Mouse (Mus musculus) forebrain, embryonic 15.5 days (tissue): Measurements from ENCODE around the gene Myo1h. TPM values are rescaled to one million over a fixed set of nuclear protein-coding genes. Genes with fewer than 3 reads are reported as not detected.

Source experiments
- ATAC-seq: fragments of 200-750 bp; cut with Nextera tagmentation; replicated peaks from 2 replicates; pipeline ENCODE4 v1.8.0; 2017; ENCODE audit warnings: mild to moderate bottlenecking, moderate TSS enrichment, moderate library complexity
- H3K27ac ChIP-seq: fragments of 300-500 bp; sonication (generic); replicated peaks from 2 replicates; pipeline ENCODE4 v1.5.1; 2015; ENCODE audit warnings: mild to moderate bottlenecking, inconsistent platforms
- H3K27me3 ChIP-seq: fragments of 300-500 bp; sonication (generic); 2 replicates; pipeline ENCODE4 v1.6.1; 2015; ENCODE audit warnings: inconsistent platforms
- H3K36me3 ChIP-seq: fragments of 300-500 bp; sonication (generic); 2 replicates; pipeline ENCODE4 v1.6.1; 2015; ENCODE audit warnings: mild to moderate bottlenecking, inconsistent platforms
- H3K4me1 ChIP-seq: fragments of 300-500 bp; sonication (generic); 2 replicates; pipeline ENCODE4 v1.6.1; 2015; ENCODE audit warnings: inconsistent platforms
- H3K4me2 ChIP-seq: fragments of 300-500 bp; sonication (generic); replicated peaks from 2 replicates; pipeline ENCODE4 v1.6.1; 2015; ENCODE audit warnings: mild to moderate bottlenecking, inconsistent platforms
- H3K4me3 ChIP-seq: fragments of 300-500 bp; sonication (generic); 2 replicates; pipeline ENCODE4 v1.5.1; 2015; ENCODE audit warnings: mild to moderate bottlenecking, inconsistent platforms
- H3K9ac ChIP-seq: fragments of 300-500 bp; sonication (generic); replicated peaks from 2 replicates; pipeline ENCODE4 v1.6.1; 2015; ENCODE audit warnings: mild to moderate bottlenecking, inconsistent platforms
- H3K9me3 ChIP-seq: fragments of 300-500 bp; sonication (generic); 2 replicates; pipeline ENCODE4 v1.6.1; 2016; ENCODE audit warnings: inconsistent platforms
- WGBS: fragments of 180-500 bp; shearing (Covaris S2); methylation state at CpG from one replicate; pipeline ENCODE4 v1.1.7; 2015; ENCODE audit warnings: mixed read lengths; 5-methylcytosine and 5-hydroxymethylcytosine counted together
- polyA plus RNA-seq: library from polyadenylated mRNA; unstranded; fragments of >200 nt; fragmentation: Nextera tagmentation; extraction: Ambion mirVana; gene quantifications from 2 replicates; pipeline ENCODE4 v1.2.1, GENCODE M21; 2015

The Myo1h gene
- polyA plus RNA-seq, 1 experiment from 2014 or later, result 0.57 TPM

DNA sequence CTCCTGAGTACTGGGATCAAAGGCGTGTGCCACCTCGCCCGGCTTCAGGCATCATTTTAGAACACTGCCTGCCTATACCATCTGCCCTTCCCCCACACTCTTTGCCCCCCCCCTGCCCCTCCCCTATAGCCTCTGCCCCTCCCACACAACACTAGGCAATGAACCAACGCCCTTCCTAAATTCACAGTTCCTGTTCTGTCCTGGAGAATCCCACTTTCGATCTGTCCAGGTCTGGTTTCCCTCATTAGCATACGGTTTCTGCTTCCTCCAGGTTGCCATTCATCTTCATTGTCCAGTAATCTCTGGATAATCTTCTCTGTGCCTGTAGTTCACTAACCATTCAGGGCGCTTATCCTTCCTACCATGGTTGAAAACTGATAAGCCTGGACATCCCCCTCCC, 54.6 kb downstream of the Myo1h start:
- ATAC-seq, result no peak
- 83% methylated on average over 7 of the region's 7 CpGs for WGBS

DNA sequence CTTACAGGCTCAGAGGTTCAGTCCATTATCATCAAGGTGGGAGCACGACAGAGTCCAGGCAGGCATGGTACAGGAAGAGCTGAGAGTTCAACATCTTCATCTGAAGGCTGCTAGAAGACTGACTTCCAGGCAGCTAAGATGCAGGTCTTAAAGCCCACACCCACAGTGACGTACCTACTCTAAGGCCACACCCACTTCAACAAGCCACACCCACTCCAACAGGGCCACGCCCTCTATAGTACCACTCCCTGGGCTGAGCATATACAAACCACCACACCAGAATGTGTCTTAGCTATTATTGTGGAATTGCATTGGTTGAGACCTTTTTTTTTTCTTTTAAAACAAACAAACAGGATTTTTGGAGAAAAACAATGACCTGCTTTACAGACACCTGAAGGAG, 56.6 kb downstream of the Myo1h start:
- ATAC-seq, result no peak
- Histone ChIP-seq H3K4me1 (no peaks in the 10 kb centered on the region), H3K36me3 (no peaks in the 10 kb centered on the region), H3K9me3 (no peaks in the 10 kb centered on the region), H3K27ac (no peak overlapping the region), H3K9ac (no peak overlapping the region), H3K4me3 (no peak overlapping the region), H3K27me3 (no peaks in the 10 kb centered on the region), H3K4me2 (no peak overlapping the region)
- WGBS, result 62% methylated on average over 3 of the region's 3 CpGs

More for the DNA sequence above, 54.6 kb downstream of the Myo1h start:
- no peak overlapping the region for H3K9ac ChIP-seq
- H3K9me3 ChIP-seq, result no peaks in the 10 kb centered on the region
- no peaks in the 10 kb centered on the region for H3K4me1 ChIP-seq
- H3K27ac ChIP-seq, result no peak overlapping the region
- no peak overlapping the region for H3K4me3 ChIP-seq
- H3K27me3 ChIP-seq, result no peaks in the 10 kb centered on the region
- H3K4me2 ChIP-seq, result no peak overlapping the region
- no peaks in the 10 kb centered on the region for H3K36me3 ChIP-seq

DNA sequence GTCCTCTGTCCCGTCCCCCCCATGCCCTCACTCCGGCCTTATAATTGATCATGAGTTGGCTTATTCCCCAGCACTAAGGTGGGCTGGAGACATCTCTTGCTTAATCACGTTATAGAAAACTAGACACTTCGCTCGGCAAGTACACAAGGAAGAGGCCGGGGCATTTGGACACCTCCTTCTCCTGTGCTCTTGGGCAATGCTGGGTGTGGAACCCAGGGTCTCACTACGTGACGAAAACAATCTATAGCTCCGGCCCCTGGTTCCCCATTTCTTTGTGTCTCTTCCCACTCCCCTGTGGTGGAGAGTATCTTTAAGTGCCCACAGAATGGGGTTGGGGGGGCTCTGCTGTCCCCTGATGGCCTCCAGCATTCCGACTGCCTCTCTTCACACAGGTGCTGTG, 58.0 kb downstream of the Myo1h start:
- Histone ChIP-seq H3K27me3 (no peaks in the 10 kb centered on the region), H3K9me3 (no peaks in the 10 kb centered on the region), H3K9ac (no peak overlapping the region), H3K4me1 (no peaks in the 10 kb centered on the region), H3K36me3 (no peaks in the 10 kb centered on the region), H3K4me2 (no peak overlapping the region), H3K27ac (no peak overlapping the region), H3K4me3 (no peak overlapping the region)
- no peak for ATAC-seq
- WGBS, result 83% methylated on average over 10 of the region's 10 CpGs

DNA sequence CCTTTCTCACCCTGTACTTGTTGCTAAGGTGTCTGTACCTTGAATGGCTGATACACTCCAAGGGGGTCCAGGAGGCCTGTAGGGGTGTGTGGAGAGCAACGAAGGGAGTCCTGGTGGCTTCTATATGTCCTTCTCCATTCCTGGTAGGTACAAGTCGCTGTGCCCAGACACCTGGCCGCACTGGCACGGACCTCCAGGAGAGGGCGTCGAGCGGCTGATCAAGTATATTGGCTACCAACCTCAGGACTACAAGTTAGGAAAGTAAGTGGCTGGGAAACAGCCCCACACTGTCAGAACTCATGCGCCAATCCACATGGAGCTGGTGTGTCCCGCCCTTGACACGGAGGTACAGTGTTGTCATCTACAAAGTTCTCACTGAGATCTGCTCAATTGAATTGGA, 62.5 kb downstream of the Myo1h start:
- no peak overlapping the region for H3K27ac ChIP-seq
- no peaks in the 10 kb centered on the region for H3K27me3 ChIP-seq
- H3K36me3 ChIP-seq, result no peaks in the 10 kb centered on the region
- ATAC-seq, result no peak
- peaks cover 1% of the 10 kb centered on the region for H3K4me1 ChIP-seq
- H3K9ac ChIP-seq, result no peak overlapping the region
- no peaks in the 10 kb centered on the region for H3K9me3 ChIP-seq
- no peak overlapping the region for H3K4me2 ChIP-seq
- no peak overlapping the region for H3K4me3 ChIP-seq
- 62% methylated on average over 10 of the region's 10 CpGs for WGBS

DNA sequence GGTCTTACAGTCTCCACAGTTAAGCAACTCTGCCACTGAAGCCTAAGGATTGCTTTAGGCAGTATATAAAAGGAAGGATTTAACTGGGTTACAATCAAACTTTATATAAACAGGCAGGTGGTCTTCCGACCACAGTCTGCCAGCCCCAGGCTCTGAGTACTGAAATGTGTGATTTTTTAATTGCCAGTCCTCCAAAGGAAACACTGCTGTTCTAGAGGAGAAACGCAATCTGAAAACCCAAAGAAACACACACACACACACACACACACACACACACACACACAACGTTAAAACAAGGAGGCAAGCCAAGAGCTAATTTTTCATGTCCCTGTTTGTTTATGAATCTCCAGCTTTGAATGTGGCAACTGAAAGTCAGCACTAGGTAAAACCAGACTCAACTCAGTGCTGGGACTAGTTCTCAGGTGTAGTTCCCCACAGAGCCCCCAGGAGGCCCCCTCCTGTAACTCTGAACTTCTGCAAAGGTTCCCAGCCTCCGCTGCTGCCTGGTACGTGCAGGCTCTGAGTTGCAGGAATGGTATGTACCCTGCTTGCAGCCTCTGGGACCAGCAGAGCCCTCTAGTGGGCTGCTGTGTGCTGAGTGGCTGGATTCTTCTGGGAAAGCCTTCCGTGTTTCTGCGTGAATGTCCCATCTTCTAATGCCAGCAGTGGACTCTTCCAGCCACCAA, 67.4 kb downstream of the Myo1h start:
- no peak overlapping the region for H3K4me2 ChIP-seq
- H3K27me3 ChIP-seq, result no peaks in the 10 kb centered on the region
- H3K4me3 ChIP-seq, result no peak overlapping the region
- peak overlapping the region; percentile 29; the same call in 1 of the 2 replicates for H3K27ac ChIP-seq
- H3K4me1 ChIP-seq, result peaks cover 19% of the 10 kb centered on the region
- WGBS, result 13% methylated on average over 7 of the region's 7 CpGs
- no peaks in the 10 kb centered on the region for H3K9me3 ChIP-seq
- no peak overlapping the region for H3K9ac ChIP-seq
- ATAC-seq, result peak; percentile 44; the same call in 1 of the 2 replicates
- 0 out of 2 replicates have a peak, but pooled peaks cover 6% of the 10 kb centered on the region for H3K36me3 ChIP-seq

DNA sequence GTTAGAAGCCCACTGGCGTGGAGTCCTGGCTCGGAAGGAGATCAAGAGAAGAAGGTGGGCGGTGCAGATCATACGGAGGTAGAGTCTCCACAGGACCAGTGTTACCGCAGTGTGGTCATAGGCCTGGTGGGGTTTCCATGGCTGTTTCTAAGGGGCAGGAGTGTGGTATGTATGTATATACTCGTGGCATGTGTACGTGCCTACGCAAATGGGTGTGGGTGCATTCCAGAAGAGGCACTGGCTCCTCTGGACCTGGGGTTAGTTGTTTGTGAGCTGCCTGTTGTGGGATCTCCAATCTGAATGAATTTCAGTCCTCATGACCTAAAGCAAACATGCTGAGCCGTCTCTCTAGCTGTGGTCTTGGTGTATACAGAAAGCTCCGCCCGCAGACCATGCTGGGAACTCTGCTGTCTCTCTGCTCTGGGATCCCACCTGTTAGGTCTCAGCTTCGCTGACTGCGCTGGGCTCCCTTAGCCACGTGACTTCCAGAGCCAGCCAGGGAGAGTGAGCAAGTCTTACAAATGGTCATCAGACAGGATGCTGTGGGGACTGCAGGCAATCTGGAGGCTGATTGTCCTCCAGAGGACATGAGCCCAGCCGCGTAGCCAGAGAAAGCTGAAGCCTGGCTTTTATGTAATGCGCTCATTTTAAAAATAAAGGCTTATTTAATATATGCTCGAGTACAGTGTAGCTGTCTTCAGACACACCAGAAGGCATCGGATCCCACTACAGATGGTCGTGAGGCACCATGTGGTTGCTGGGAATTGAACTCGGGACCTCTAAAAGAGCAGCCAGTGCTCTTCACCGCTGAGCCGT, 68.2 kb downstream of the Myo1h start:
- WGBS, result 46% methylated on average over 23 of the region's 23 CpGs
- Histone ChIP-seq H3K27me3 (no peaks in the 10 kb centered on the region), H3K9ac (no peak overlapping the region), H3K4me3 (no peak overlapping the region), H3K4me1 (peaks cover 19% of the 10 kb centered on the region), H3K4me2 (0 out of 2 replicates have a peak overlapping the region, but pooled peaks have one; percentile 0), H3K9me3 (no peaks in the 10 kb centered on the region), H3K36me3 (peaks cover 11% of the 10 kb centered on the region; the same call in 1 of the 2 replicates), H3K27ac (peak overlapping the region; percentile 29)
- ATAC-seq, result peak; percentile 56

DNA sequence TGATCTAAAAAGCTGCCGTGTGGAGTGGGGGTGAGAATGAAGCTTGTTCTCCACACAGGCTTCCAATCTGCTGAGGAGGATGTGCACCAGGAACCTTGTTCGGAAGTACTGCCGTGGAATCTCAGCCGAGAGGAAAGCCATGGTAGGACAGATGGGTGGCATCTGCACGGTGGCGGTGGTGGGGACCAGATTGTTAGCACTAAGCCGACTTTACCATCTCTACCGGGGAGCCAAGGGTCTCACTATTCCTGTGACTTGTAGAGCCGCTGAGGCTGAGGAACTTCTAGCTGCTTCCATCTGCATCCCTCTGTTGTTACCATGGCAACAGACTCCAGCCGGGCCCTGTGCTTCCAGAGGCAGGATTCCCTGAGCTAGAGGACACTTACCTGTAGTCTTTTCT, 69.9 kb downstream of the Myo1h start:
- Histone ChIP-seq H3K9ac (no peak overlapping the region), H3K4me1 (peaks cover 19% of the 10 kb centered on the region), H3K27ac (no peak overlapping the region)

DNA sequence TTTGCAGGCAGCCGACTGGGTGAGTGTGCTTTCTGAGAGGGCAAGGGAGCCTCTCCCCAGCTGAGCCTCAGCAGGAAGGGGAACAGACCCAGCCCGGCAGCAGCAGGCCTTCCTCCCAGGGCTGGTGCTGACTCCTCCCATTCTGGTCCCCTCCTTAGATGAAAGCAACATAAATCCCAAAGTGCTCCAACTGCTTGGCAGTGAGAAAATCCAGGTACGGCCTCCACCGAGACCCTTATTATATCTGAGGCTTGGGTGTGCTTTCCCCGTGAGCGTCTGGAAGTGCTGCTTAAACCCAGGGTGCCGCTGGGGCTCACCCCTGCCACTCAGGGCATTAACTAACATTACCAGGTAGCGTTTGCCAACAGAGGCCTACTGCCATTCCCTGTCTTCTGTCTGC, 70.6 kb downstream of the Myo1h start:
- no peak for ATAC-seq
- no peak overlapping the region for H3K27ac ChIP-seq
- H3K4me2 ChIP-seq, result no peak overlapping the region
- no peak overlapping the region for H3K4me3 ChIP-seq
- no peak overlapping the region for H3K9ac ChIP-seq
- H3K27me3 ChIP-seq, result no peaks in the 10 kb centered on the region
- WGBS, result 78% methylated on average over 8 of the region's 8 CpGs
- H3K4me1 ChIP-seq, result peaks cover 19% of the 10 kb centered on the region
- H3K9me3 ChIP-seq, result no peaks in the 10 kb centered on the region
- H3K36me3 ChIP-seq, result peaks cover 35% of the 10 kb centered on the region

More for the DNA sequence above, 69.9 kb downstream of the Myo1h start:
- H3K4me2 ChIP-seq, result no peak overlapping the region
- H3K9me3 ChIP-seq, result no peaks in the 10 kb centered on the region
- ATAC-seq, result no peak
- H3K27me3 ChIP-seq, result no peaks in the 10 kb centered on the region
- no peak overlapping the region for H3K4me3 ChIP-seq
- 59% methylated on average over 10 of the region's 10 CpGs for WGBS
- H3K36me3 ChIP-seq, result peaks cover 28% of the 10 kb centered on the region

DNA sequence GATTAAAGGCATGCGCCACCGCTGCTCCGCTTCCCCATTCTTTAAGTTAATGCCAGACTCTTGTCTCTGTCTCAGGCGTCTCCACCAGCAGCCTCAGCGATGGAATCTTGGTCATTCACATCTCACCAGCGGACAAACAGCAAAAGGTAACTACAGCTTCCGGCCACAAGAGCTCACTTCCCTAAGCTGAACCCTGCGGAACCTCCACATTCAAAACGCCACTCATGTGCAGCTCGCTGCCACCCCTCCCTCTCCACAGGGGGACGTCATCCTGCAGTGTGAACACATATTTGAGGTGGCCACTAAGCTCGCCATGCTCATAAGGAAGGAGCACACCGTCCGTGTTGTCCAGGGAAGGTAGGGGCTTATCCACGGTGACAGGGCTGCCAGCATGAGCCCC, 72.0 kb downstream of the Myo1h start:
- 90% methylated on average over 15 of the region's 15 CpGs for WGBS

DNA sequence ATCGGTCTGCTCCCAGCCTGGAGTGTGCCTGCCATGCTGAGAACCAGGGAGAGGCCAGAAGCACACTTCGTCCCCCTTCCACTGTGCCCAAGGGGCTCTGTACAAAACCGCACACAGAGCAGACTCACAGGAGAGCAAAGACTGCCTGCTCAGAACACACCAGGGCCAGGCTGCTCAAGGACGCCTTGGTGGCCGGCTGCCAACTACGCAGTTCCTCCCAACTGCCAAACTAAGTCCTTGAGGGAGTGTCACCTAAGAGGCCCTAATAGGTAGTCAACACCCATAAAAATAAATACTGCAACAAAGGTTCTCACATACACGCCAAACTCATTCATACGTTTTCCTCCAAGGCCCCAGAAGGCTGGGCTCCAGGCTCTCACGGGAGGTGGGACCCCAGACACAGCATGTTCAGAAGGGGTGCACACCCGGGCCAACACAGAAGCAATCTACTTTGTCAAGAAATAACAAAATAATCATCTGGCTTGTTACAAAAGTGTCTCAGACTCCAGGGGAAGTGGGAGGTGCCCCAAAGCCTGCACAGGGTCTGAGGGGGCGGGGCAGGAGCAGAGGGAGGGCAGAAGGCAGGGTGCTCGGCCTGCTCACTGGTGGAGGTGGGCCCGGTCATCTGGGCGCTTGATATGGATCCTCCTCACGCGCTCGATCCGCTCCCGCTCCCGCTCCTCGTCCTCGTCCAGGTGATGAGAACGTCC, 76.2 kb downstream of the Myo1h start:
- Histone ChIP-seq H3K36me3 (peaks cover 88% of the 10 kb centered on the region), H3K4me2 (no peak overlapping the region), H3K4me3 (no peak overlapping the region), H3K9me3 (no peaks in the 10 kb centered on the region), H3K4me1 (no peaks in the 10 kb centered on the region), H3K27ac (no peak overlapping the region), H3K27me3 (no peaks in the 10 kb centered on the region), H3K9ac (no peak overlapping the region)
- WGBS, result 91% methylated on average over 23 of the region's 23 CpGs
- no peak for ATAC-seq

More for the DNA sequence above, 72.0 kb downstream of the Myo1h start:
- peaks cover 19% of the 10 kb centered on the region for H3K4me1 ChIP-seq
- H3K9me3 ChIP-seq, result no peaks in the 10 kb centered on the region
- H3K4me3 ChIP-seq, result no peak overlapping the region
- H3K27ac ChIP-seq, result no peak overlapping the region
- no peak overlapping the region for H3K9ac ChIP-seq
- no peak overlapping the region for H3K4me2 ChIP-seq
- H3K27me3 ChIP-seq, result no peaks in the 10 kb centered on the region
- H3K36me3 ChIP-seq, result peaks cover 49% of the 10 kb centered on the region
- no peak for ATAC-seq

DNA sequence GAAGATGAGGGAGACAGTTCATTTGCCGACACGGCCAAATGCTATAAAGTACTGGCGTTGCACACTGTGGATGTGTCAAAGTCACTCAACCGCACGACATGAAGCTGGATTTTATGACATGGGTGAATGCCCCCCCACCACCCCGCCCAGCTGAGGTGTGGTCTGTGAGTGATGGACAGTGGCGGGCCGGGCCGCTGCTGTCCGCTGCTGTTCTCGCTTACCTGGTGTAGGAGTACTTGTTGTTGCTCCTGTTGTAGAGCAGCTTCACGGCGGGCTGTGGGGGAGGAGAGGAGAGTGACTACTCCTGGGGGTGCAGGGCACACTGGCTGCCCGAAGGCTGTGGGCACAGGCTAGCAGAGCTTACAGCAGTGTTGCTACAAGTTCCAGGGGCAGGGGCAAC, 79.2 kb downstream of the Myo1h start:
- Histone ChIP-seq H3K4me2 (no peak overlapping the region), H3K9ac (no peak overlapping the region), H3K36me3 (peaks cover 88% of the 10 kb centered on the region), H3K4me3 (no peak overlapping the region), H3K27me3 (no peaks in the 10 kb centered on the region), H3K27ac (no peak overlapping the region), H3K4me1 (0 out of 2 replicates have a peak, but pooled peaks cover 6% of the 10 kb centered on the region), H3K9me3 (no peaks in the 10 kb centered on the region)
- WGBS, result 94% methylated on average over 14 of the region's 14 CpGs
- no peak for ATAC-seq
